Comparison of ENCODE assay signal across 9 mouse cellular contexts in genomic region chr7:130695669-130696338, GRCm38 (mm10).
DNase-seq lines count a peak whose midpoint lies in the region; ATAC-seq lines count a peak whose summit lies in the region.
"Had no signal": no experiment of that assay in that cellular context is flagged by ENCODE, and none has a peak within 500 bp of the region (broad histone marks: within the 10 kb centered on the region; RNA-seq: fewer than 3 reads in every experiment).

No protein-coding gene starts in this region.

- DNase-seq in kidney, adult 18-20 months = no peak
- no peak for DNase-seq in hindbrain, embryonic 11.5 days (ENCODE audit: low spot score)
- DNase-seq in gastrocnemius, postnatal 36 days = no peak
- DNase-seq: cerebellum, adult 11 months had no signal

- no peaks in the 10 kb centered on the region for H3K9me3 ChIP-seq in kidney, embryonic 14.5 days (ENCODE audit: control insufficient read depth, low read length)
- no peaks in the 10 kb centered on the region for H3K9me3 ChIP-seq in embryonic facial prominence, embryonic 12.5 days
- H3K9me3 ChIP-seq in hindbrain, embryonic 11.5 days (ENCODE audit: control insufficient read depth, low read length) = no peaks in the 10 kb centered on the region
- H3K9me3 ChIP-seq in midbrain, embryonic 16.5 days (replicated peaks; ENCODE audit: control insufficient read depth, low read length, poor library complexity, severe bottlenecking) = no peaks in the 10 kb centered on the region

- no peaks in the 10 kb centered on the region for H3K36me3 ChIP-seq in kidney, embryonic 14.5 days (ENCODE audit: control insufficient read depth, insufficient read depth, low read length)
- 0 out of 2 replicates have a peak, but pooled peaks cover 10% of the 10 kb centered on the region for H3K36me3 ChIP-seq in embryonic facial prominence, embryonic 12.5 days
- H3K36me3 ChIP-seq in hindbrain, embryonic 11.5 days (ENCODE audit: control insufficient read depth, insufficient read depth, low read length) = no peaks in the 10 kb centered on the region
- no peaks in the 10 kb centered on the region; the same call in 1 of the 2 replicates for H3K36me3 ChIP-seq in midbrain, embryonic 16.5 days (ENCODE audit: control insufficient read depth, insufficient read depth, low read length)

- H3K27me3 ChIP-seq in kidney, embryonic 14.5 days (ENCODE audit: control insufficient read depth, insufficient read depth, low read length) = no peaks in the 10 kb centered on the region
- no peaks in the 10 kb centered on the region for H3K27me3 ChIP-seq in embryonic facial prominence, embryonic 12.5 days
- no peaks in the 10 kb centered on the region for H3K27me3 ChIP-seq in hindbrain, embryonic 11.5 days (ENCODE audit: control insufficient read depth, insufficient read depth, low read length)
- H3K27me3 ChIP-seq in midbrain, embryonic 16.5 days (ENCODE audit: control insufficient read depth, insufficient read depth, low read depth, low read length) = no peaks in the 10 kb centered on the region

- 0 out of 2 replicates have a peak overlapping the region, but pooled peaks have one; percentile 7 for H3K9ac ChIP-seq in kidney, embryonic 14.5 days (ENCODE audit: low read depth, low read length)
- no peak overlapping the region for H3K9ac ChIP-seq in embryonic facial prominence, embryonic 12.5 days
- no peak overlapping the region for H3K9ac ChIP-seq in hindbrain, embryonic 11.5 days (ENCODE audit: low read depth, low read length)
- H3K9ac ChIP-seq in midbrain, embryonic 16.5 days (ENCODE audit: low read depth, low read length) = peak overlapping the region; percentile 94; the same call in 1 of the 2 replicates

- H3K4me1 ChIP-seq in kidney, embryonic 14.5 days (ENCODE audit: control insufficient read depth, insufficient read depth, low read length) = peaks cover 37% of the 10 kb centered on the region
- H3K4me1 ChIP-seq in embryonic facial prominence, embryonic 12.5 days = peaks cover 61% of the 10 kb centered on the region
- H3K4me1 ChIP-seq in hindbrain, embryonic 11.5 days (replicated peaks; ENCODE audit: control insufficient read depth, insufficient read depth, low read length) = peaks cover 13% of the 10 kb centered on the region
- peaks cover 46% of the 10 kb centered on the region for H3K4me1 ChIP-seq in midbrain, embryonic 16.5 days (ENCODE audit: control insufficient read depth, insufficient read depth, low read length)

- intact Hi-C loops in gastrocnemius, postnatal 36 days (cut with DNase I) = loop anchor here (10.0 kb wide), 1 partner anchor 91 kb away; no protein-coding TSS in a partner anchor

- WGBS in kidney, embryonic 14.5 days = 62% methylated on average over 13 of the region's 13 CpGs
- WGBS in embryonic facial prominence, embryonic 12.5 days = 77% methylated on average over 13 of the region's 13 CpGs
- WGBS in hindbrain, embryonic 11.5 days = 72% methylated on average over 13 of the region's 13 CpGs
- 70% methylated on average over 13 of the region's 13 CpGs for WGBS in midbrain, embryonic 16.5 days

- peak overlapping the region; percentile 32; the same call in 1 of the 2 replicates for H3K27ac ChIP-seq in kidney, embryonic 14.5 days (ENCODE audit: low read depth, low read length)
- H3K27ac ChIP-seq in embryonic facial prominence, embryonic 12.5 days = peak overlapping the region; percentile 43; the same call in 1 of the 2 replicates
- no peak overlapping the region for H3K27ac ChIP-seq in hindbrain, embryonic 11.5 days (ENCODE audit: low read depth, low read length)
- H3K27ac ChIP-seq in midbrain, embryonic 16.5 days (ENCODE audit: low read length) = peak overlapping the region; percentile 47

- no peak overlapping the region for H3K4me3 ChIP-seq in kidney, embryonic 14.5 days (ENCODE audit: low read length)
- H3K4me3 ChIP-seq in embryonic facial prominence, embryonic 12.5 days = no peak overlapping the region
- no peak overlapping the region for H3K4me3 ChIP-seq in hindbrain, embryonic 11.5 days (ENCODE audit: low read depth, low read length)
- 0 out of 2 replicates have a peak overlapping the region, but pooled peaks have one; percentile 62 for H3K4me3 ChIP-seq in midbrain, embryonic 16.5 days (ENCODE audit: low read depth, low read length)

- ATAC-seq in kidney, embryonic 14.5 days (ENCODE audit: low FRiP score, low TSS enrichment) = no peak
- ATAC-seq in embryonic facial prominence, embryonic 12.5 days (ENCODE audit: insufficient number of reproducible peaks, insufficient read depth, low FRiP score, low TSS enrichment) = no peak
- no peak for ATAC-seq in hindbrain, embryonic 11.5 days (ENCODE audit: low FRiP score)
- ATAC-seq in midbrain, embryonic 16.5 days = no peak
- ATAC-seq in cerebellum, adult (ENCODE audit: insufficient number of reproducible peaks, low FRiP score, low TSS enrichment) = no peak
- ATAC-seq in erythroid progenitor cell, adult 5-6 weeks (replicated peaks; ENCODE audit: low FRiP score, poor library complexity, severe bottlenecking) = no peak

- H3K4me2 ChIP-seq in kidney, embryonic 14.5 days (replicated peaks; ENCODE audit: low read depth, low read length) = no peak overlapping the region
- peak overlapping the region; percentile 22; the same call in 1 of the 2 replicates for H3K4me2 ChIP-seq in embryonic facial prominence, embryonic 12.5 days (replicated peaks)
- H3K4me2 ChIP-seq in hindbrain, embryonic 11.5 days (replicated peaks; ENCODE audit: low read depth, low read length) = 0 out of 2 replicates have a peak overlapping the region, but pooled peaks have one; percentile 2
- peak overlapping the region; percentile 68 for H3K4me2 ChIP-seq in midbrain, embryonic 16.5 days (ENCODE audit: low read length)

Comparison
In these comparisons a context has a peak if more than half of its experiments do, and no peak if none do; other contexts are left out.
1. H3K9ac ChIP-seq: peak in kidney, embryonic 14.5 days (single experiment) and midbrain, embryonic 16.5 days (single experiment); none in embryonic facial prominence, embryonic 12.5 days (single experiment) and hindbrain, embryonic 11.5 days (single experiment).